ENCODE assay signal across 8 mouse cellular contexts in genomic region chr7:109616034-109616979, GRCm38 (mm10).
DNase-seq lines count a peak whose midpoint lies in the region; ATAC-seq and TF ChIP-seq lines count a peak whose summit lies in the region.

No protein-coding gene starts in this region.

- TF ChIP-seq CTCF in liver, embryonic 14.5 days (IDR thresholded peaks at IDR 0.05; ENCODE audit: low read depth): no peak
- TF ChIP-seq CTCF in testis, adult 2 months (IDR thresholded peaks at IDR 0.05; ENCODE audit: control insufficient read depth, insufficient read depth, insufficient replicate concordance, low read depth, low read length): 0 out of 2 replicates have a peak, but pooled peaks have one; percentile 2

- peak overlapping the region; percentile 63 for H3K4me2 ChIP-seq in forebrain, embryonic 15.5 days (replicated peaks)
- H3K4me2 ChIP-seq in liver, embryonic 14.5 days (ENCODE audit: low read depth): peak overlapping the region; percentile 61
- H3K4me2 ChIP-seq in neural tube, embryonic 12.5 days (replicated peaks): peak overlapping the region; percentile 65

- no peaks in the 10 kb centered on the region for H3K27me3 ChIP-seq in forebrain, embryonic 15.5 days
- H3K27me3 ChIP-seq in liver, embryonic 14.5 days (ENCODE audit: control insufficient read depth, insufficient read depth, low read length): no peaks in the 10 kb centered on the region
- H3K27me3 ChIP-seq in neural tube, embryonic 12.5 days (replicated peaks): no peaks in the 10 kb centered on the region
- no peaks in the 10 kb centered on the region for H3K27me3 ChIP-seq in testis, adult 2 months (ENCODE audit: control insufficient read depth, insufficient read depth, low read length)

- no peak for TF ChIP-seq POLR2A in testis, adult 2 months (IDR thresholded peaks at IDR 0.05; ENCODE audit: control insufficient read depth, low read depth, low read length)

- under 1% methylated on average over 25 of the region's 25 CpGs for WGBS in forebrain, embryonic 15.5 days
- WGBS in liver, embryonic 14.5 days (ENCODE audit: insufficient replicate concordance): 10% methylated on average over 25 of the region's 25 CpGs
- WGBS in neural tube, embryonic 12.5 days: 3% methylated on average over 25 of the region's 25 CpGs

- peak overlapping the region; percentile 35 for H3K27ac ChIP-seq in ES-E14 (ENCODE audit: insufficient read depth, low read depth, low read length, poor library complexity, severe bottlenecking)
- H3K27ac ChIP-seq in forebrain, embryonic 15.5 days (replicated peaks): peak overlapping the region; percentile 70
- H3K27ac ChIP-seq in liver, embryonic 14.5 days: no peak overlapping the region
- H3K27ac ChIP-seq in neural tube, embryonic 12.5 days: peak overlapping the region; percentile 47
- H3K27ac ChIP-seq in testis, adult 2 months (ENCODE audit: control insufficient read depth, insufficient read depth, low read depth, low read length): peak overlapping the region; percentile 75

- H3K4me3 ChIP-seq in ES-E14 (ENCODE audit: insufficient read depth in 1 of 2, low read depth in 1 of 2, low read length in 2 of 2, poor library complexity in 1 of 2, severe bottlenecking in 1 of 2): peak overlapping the region; percentile 44 to 60
- H3K4me3 ChIP-seq in forebrain, embryonic 15.5 days: peak overlapping the region; percentile 37
- H3K4me3 ChIP-seq in liver, embryonic 14.5 days (ENCODE audit: insufficient read depth in 1 of 2, low read depth in 2 of 2, low read length in 2 of 2): peak overlapping the region; percentile 36 to 37
- H3K4me3 ChIP-seq in neural tube, embryonic 12.5 days: peak overlapping the region; percentile 41
- peak overlapping the region; percentile 66 for H3K4me3 ChIP-seq in testis, adult 2 months (ENCODE audit: control insufficient read depth, low read depth, low read length)

- H3K36me3 ChIP-seq in ES-E14 (ENCODE audit: control insufficient read depth, insufficient read depth, low read length, poor library complexity, severe bottlenecking): no peaks in the 10 kb centered on the region
- no peaks in the 10 kb centered on the region for H3K36me3 ChIP-seq in forebrain, embryonic 15.5 days
- H3K36me3 ChIP-seq in liver, embryonic 14.5 days (replicated peaks; ENCODE audit: control insufficient read depth, insufficient read depth, low read depth): no peaks in the 10 kb centered on the region
- H3K36me3 ChIP-seq in neural tube, embryonic 12.5 days: no peaks in the 10 kb centered on the region
- H3K36me3 ChIP-seq in testis, adult 2 months (ENCODE audit: control insufficient read depth, insufficient read depth, low read length): no peaks in the 10 kb centered on the region

- peaks cover 0 to 13% of the 10 kb centered on the region in 2 experiments; a peak in 1 of 4 replicates for H3K4me1 ChIP-seq in ES-E14 (ENCODE audit: control insufficient read depth in 2 of 2, insufficient read depth in 2 of 2, low read length in 2 of 2, poor library complexity in 1 of 2)
- H3K4me1 ChIP-seq in forebrain, embryonic 15.5 days: peaks cover 46% of the 10 kb centered on the region
- H3K4me1 ChIP-seq in liver, embryonic 14.5 days (replicated peaks; ENCODE audit: control insufficient read depth in 2 of 2, insufficient read depth in 2 of 2, low read length in 1 of 2): peaks cover 18 to 32% of the 10 kb centered on the region in 2 experiments
- H3K4me1 ChIP-seq in neural tube, embryonic 12.5 days: peaks cover 48% of the 10 kb centered on the region
- H3K4me1 ChIP-seq in testis, adult 2 months (ENCODE audit: control insufficient read depth, insufficient read depth, low read length): peaks cover 12% of the 10 kb centered on the region

- intact Hi-C loops in heart, postnatal 10 days (cut with DNase I): loop anchor here (5.0 kb wide), 1 partner anchor 56 kb away; no protein-coding TSS in a partner anchor

- in situ Hi-C loops in ES-E14 (cut with MboI; ENCODE audit: low sequenced_read_pairs in 2 of 2, unreplicated experiment in 2 of 2): no loop called here

- ATAC-seq in forebrain, embryonic 15.5 days (replicated peaks): peak; percentile 97
- ATAC-seq in liver, embryonic 14.5 days (ENCODE audit: insufficient read depth): peak; percentile 85
- ATAC-seq in neural tube, embryonic 12.5 days (ENCODE audit: low FRiP score, low read depth): peak; percentile 95

- H3K9me3 ChIP-seq in ES-E14 (ENCODE audit: control insufficient read depth, insufficient read depth, low read depth, low read length): no peaks in the 10 kb centered on the region
- no peaks in the 10 kb centered on the region for H3K9me3 ChIP-seq in forebrain, embryonic 15.5 days
- no peaks in the 10 kb centered on the region for H3K9me3 ChIP-seq in liver, embryonic 14.5 days (ENCODE audit: control insufficient read depth, low read length)
- no peaks in the 10 kb centered on the region for H3K9me3 ChIP-seq in neural tube, embryonic 12.5 days

- peak overlapping the region; percentile 50 for H3K9ac ChIP-seq in ES-E14 (ENCODE audit: insufficient read depth, low read depth, low read length, poor library complexity, severe bottlenecking)
- peak overlapping the region; percentile 35 for H3K9ac ChIP-seq in forebrain, embryonic 15.5 days (replicated peaks)
- peak overlapping the region; percentile 31 for H3K9ac ChIP-seq in liver, embryonic 14.5 days (replicated peaks)
- peak overlapping the region; percentile 47 for H3K9ac ChIP-seq in neural tube, embryonic 12.5 days

- no peak for TF ChIP-seq EP300 in liver, embryonic 14.5 days (IDR thresholded peaks at IDR 0.05; ENCODE audit: low read depth)

- DNase-seq in ES-E14 (ENCODE audit: low read depth, low spot score): peak; percentile 93
- peak; percentile 82 to 92 for DNase-seq in cerebellum, adult 18-20 months
- DNase-seq in heart, postnatal 10 days: peak; percentile 88 to 89
- DNase-seq in kidney, postnatal 36 days: peak; percentile 84 to 93
- peak; percentile 55 to 60 (median 56) for DNase-seq in liver, embryonic 14.5 days (ENCODE audit: low read depth in 3 of 3, low spot score in 3 of 3)

TF ChIP-seq in ES-E14, 5 proteins besides CTCF, POLR2A, EP300 and RAD21:
- TF ChIP-seq HCFC1 (IDR thresholded peaks at IDR 0.05; ENCODE audit: borderline replicate concordance, insufficient read depth, low read length): no peak
- TF ChIP-seq CHD2 (IDR thresholded peaks at IDR 0.05; ENCODE audit: low read depth, low read length): peak; percentile 16; the same call in 1 of the 2 replicates
TF ChIP-seq in ES-E14: peak in this region for 1.
